Mouse (Mus musculus): ENCODE data around the gene Fam185a.

- TF ChIP-seq CTCF (IDR thresholded peaks at IDR 0.05; ENCODE audit: control insufficient read depth, insufficient read depth, insufficient read length): no peak
- TF ChIP-seq MAX (IDR thresholded peaks at IDR 0.05): no peak
These were observed 82.1 kb downstream of the Fam185a start for GRCm38 (mm10) chr5:21506887-21507286.
